Mouse (Mus musculus): ENCODE measurements at regions not wholly inside any gene's neighbourhood (a gene's known extent, or its start where the extent isn't known, plus 50 kb on each side); places are given as distances from the start of the nearest gene placed in this dataset.

GRCm38 (mm10) chr1:35465081-35465480, 603.1 kb upstream of the Hs6st1 start:
- TF ChIP-seq CTCF (IDR thresholded peaks at IDR 0.05) (peak; percentile 33; the same call in 1 of the 2 replicates), POLR2A (IDR thresholded peaks at IDR 0.05; ENCODE audit: insufficient read depth, low read depth, low read length) (no peak)

Measured in heart, adult 2 months (tissue).